Comparison of ENCODE assay signal across 8 mouse cellular contexts in the genomic region with DNA sequence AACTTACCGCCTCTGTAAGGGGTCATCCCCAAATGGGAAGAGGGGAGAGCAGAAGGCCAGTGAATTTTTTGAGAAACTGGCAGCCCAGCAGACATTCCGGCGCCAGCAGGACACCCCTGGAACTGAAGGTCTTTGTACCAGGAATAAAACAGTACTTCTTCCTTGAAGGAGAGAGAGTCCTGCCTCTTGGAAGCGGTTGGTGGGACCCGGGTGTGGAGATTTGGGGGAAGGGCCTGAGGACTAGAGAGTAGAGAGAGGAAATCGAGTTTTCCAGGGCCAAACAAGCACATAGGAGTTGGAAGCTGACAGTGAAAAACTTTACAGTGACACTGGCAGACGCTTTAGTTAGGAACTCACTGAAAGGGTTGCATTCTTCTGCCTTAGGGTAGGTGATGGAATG.
DNase-seq lines count a peak whose midpoint lies in the region; ATAC-seq lines count a peak whose summit lies in the region.

No protein-coding gene starts in this region.

- peaks cover 18% of the 10 kb centered on the region for H3K4me1 ChIP-seq in embryonic facial prominence, embryonic 14.5 days (ENCODE audit: control insufficient read depth, insufficient read depth, low read length)
- H3K4me1 ChIP-seq in hindbrain, embryonic 15.5 days (replicated peaks), result peaks cover 54% of the 10 kb centered on the region
- H3K4me1 ChIP-seq in neural tube, embryonic 12.5 days, result peaks cover 46% of the 10 kb centered on the region

- H3K27ac ChIP-seq in embryonic facial prominence, embryonic 14.5 days (replicated peaks; ENCODE audit: low read depth, low read length), result no peak overlapping the region
- H3K27ac ChIP-seq in hindbrain, embryonic 15.5 days (replicated peaks), result peak overlapping the region; percentile 84
- no peak overlapping the region for H3K27ac ChIP-seq in neural tube, embryonic 12.5 days

- intact Hi-C loops in left cerebral cortex, postnatal 4 days (cut with DNase I), result no loop called here

- 0 out of 2 replicates have a peak, but pooled peaks cover 10% of the 10 kb centered on the region for H3K27me3 ChIP-seq in embryonic facial prominence, embryonic 14.5 days (replicated peaks; ENCODE audit: control insufficient read depth, insufficient read depth, low read length)
- H3K27me3 ChIP-seq in hindbrain, embryonic 15.5 days, result no peaks in the 10 kb centered on the region
- 0 out of 2 replicates have a peak, but pooled peaks cover 10% of the 10 kb centered on the region for H3K27me3 ChIP-seq in neural tube, embryonic 12.5 days (replicated peaks)

- 0 out of 2 replicates have a peak overlapping the region, but pooled peaks have one; percentile 42 for H3K4me3 ChIP-seq in embryonic facial prominence, embryonic 14.5 days (ENCODE audit: low read depth, low read length)
- peak overlapping the region; percentile 44 for H3K4me3 ChIP-seq in hindbrain, embryonic 15.5 days
- no peak overlapping the region for H3K4me3 ChIP-seq in neural tube, embryonic 12.5 days

- WGBS in embryonic facial prominence, embryonic 14.5 days, result 17% methylated on average over 7 of the region's 7 CpGs
- WGBS in hindbrain, embryonic 15.5 days, result 14% methylated on average over 7 of the region's 7 CpGs
- WGBS in neural tube, embryonic 12.5 days, result 4% methylated on average over 7 of the region's 7 CpGs

- H3K4me2 ChIP-seq in embryonic facial prominence, embryonic 14.5 days (ENCODE audit: low read depth, low read length), result peak overlapping the region; percentile 81
- H3K4me2 ChIP-seq in hindbrain, embryonic 15.5 days, result peak overlapping the region; percentile 87
- H3K4me2 ChIP-seq in neural tube, embryonic 12.5 days (replicated peaks), result peak overlapping the region; percentile 78

- H3K9ac ChIP-seq in embryonic facial prominence, embryonic 14.5 days (ENCODE audit: low read depth, low read length), result no peak overlapping the region
- H3K9ac ChIP-seq in hindbrain, embryonic 15.5 days, result peak overlapping the region; percentile 52; the same call in 1 of the 2 replicates
- no peak overlapping the region for H3K9ac ChIP-seq in neural tube, embryonic 12.5 days

- ATAC-seq in embryonic facial prominence, embryonic 14.5 days (ENCODE audit: low read depth), result peak; percentile 13; the same call in 1 of the 2 replicates
- no peak; the same call in 1 of the 2 replicates for ATAC-seq in hindbrain, embryonic 15.5 days (ENCODE audit: low FRiP score, low read depth)
- ATAC-seq in neural tube, embryonic 12.5 days (ENCODE audit: low FRiP score, low read depth), result no peak

- DNase-seq in left cerebral cortex, postnatal 4 days, result peak; percentile 16
- no peak for DNase-seq in left cerebral cortex, adult 8-10 months (ENCODE audit: low spot score in 2 of 2)
- no peak for DNase-seq in embryonic facial prominence, embryonic 14.5 days (ENCODE audit: low spot score)
- DNase-seq in cerebellum, postnatal 36 days, result no peak
- no peak for DNase-seq in cerebellum, adult 18-20 months
- DNase-seq in kidney, postnatal 10 days, result no peak

- H3K9me3 ChIP-seq in embryonic facial prominence, embryonic 14.5 days (ENCODE audit: control insufficient read depth, low read length), result 0 out of 2 replicates have a peak, but pooled peaks cover 2% of the 10 kb centered on the region
- no peaks in the 10 kb centered on the region for H3K9me3 ChIP-seq in hindbrain, embryonic 15.5 days
- no peaks in the 10 kb centered on the region for H3K9me3 ChIP-seq in neural tube, embryonic 12.5 days

- no peaks in the 10 kb centered on the region for H3K36me3 ChIP-seq in embryonic facial prominence, embryonic 14.5 days (ENCODE audit: control insufficient read depth, insufficient read depth, low read length)
- no peaks in the 10 kb centered on the region for H3K36me3 ChIP-seq in hindbrain, embryonic 15.5 days
- no peaks in the 10 kb centered on the region for H3K36me3 ChIP-seq in neural tube, embryonic 12.5 days
